Mouse (Mus musculus) spleen, postnatal 4 days (tissue): ENCODE results near the gene Med18.
"Not testable (repeated sequence)": the region's sequence is repeated elsewhere in the genome, so short reads cannot be mapped to it uniquely, and the experiment has no call there.

Source experiments
- DNase-seq, 2 experiments: peaks; one replicate each; pipeline ENCODE4 v3.0.0; 2022; ENCODE audit warnings: low spot score in 2 of 2

Gene Med18

DNA sequence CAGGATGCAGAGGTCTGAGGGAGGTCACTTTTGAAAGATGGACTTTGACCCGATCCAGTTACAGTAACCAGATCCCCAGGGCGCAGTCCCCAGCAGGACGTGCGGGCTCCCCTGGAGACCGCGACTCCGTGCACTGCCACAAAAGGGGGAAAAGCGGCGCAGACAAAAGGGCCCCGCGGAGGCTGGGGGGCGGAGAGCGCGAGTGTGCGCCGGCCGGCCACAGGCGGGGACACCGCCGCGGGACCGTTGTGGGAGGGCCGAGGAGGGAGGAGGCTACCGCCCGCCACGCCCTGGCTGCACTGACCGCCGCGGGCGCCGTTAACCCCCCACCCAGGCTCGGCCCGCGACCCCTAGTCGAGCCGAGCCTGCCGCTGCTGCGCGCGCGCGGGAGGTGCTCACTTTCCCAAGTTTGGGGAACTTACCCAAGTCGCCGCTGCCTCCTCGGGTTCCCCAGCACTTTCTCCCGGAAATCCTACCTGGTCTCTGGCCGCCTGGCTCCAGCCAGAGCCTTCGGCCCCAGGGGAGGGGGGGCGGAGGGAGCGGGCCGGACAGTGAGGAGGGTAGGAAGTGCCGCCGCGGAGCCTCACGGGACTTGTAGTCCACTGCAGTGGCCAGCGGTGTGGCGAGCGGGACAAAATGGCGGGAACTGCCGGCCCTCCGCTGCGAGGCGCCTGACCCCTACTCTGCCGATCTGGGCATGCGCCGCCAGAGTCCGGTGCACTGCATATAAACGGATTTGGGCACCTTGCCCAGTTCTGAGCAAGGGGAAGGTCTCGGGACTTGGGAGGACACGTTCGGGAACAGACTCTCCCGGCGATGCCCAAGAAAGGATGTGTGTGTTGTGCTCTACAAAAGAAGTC is 41.6 kb downstream of the Med18 start, which contains the start of gene Phactr4:
Gene Phactr4 (minus strand): TSS at position 567 of the 860 bp plus-strand sequence.
- peak; percentile 90 to 94 for DNase-seq

DNA sequence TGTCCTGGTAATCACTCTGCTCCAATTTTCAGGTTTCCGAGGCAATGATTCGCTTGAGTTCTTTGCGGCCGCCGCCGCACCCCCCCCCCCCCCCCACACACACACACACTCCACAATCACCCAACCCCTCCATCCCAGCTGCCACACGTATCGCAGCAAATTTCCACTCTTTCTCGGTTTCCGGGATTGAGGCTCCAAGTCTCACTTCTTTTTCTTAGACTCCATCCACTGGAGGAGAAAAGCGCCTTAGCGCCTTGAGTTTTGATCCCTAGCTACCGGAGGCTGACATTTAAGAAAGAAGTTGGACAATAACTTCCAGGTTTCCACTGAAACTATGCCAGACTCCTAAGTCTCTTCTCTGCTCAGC is 42.2 kb downstream of the Med18 start:
- no peak for DNase-seq

DNA sequence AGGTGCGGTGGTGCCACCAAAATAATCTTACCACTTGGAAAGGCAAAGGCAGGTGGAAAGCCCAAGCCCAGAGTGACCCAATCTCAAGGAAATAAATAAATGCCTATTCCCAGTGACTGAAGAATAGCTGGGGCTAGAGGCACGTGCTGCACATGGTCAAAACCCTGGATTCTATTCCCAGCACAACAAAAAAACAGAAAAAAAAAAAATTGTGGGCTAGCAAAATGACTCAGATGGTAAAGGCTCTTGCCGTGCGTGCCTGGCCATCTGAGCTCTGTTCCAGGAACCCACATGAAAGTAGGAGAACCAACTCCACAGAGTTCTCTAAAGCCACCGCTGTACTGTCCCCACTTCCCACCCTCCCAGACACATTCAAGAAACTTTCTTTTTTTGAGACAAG is 43.2 kb downstream of the Med18 start:
- no peak for DNase-seq

DNA sequence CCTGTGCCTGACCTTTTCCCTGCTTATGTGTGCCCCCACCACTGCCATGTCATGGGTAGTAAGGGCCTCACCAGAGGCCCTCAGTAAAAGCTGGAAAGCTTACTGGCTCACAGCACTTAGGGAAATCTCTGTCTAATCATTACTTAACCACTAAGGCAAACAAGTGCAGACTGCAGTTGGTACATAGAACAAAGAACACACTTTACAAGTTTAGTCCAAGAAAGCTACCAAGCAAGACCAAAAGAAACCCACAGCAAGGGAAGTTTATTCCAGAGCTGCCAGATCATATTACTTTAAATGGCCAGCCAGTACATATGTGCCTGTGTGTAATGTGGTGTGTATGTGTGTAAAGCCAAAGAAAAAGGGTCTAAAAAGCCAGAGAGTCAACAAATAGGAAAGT is 47.8 kb downstream of the Med18 start:
- DNase-seq: no peak

GRCm38 (mm10) chr4:132413257-132413656 is 50.5 kb downstream of the Med18 start:
- DNase-seq: not testable (repeated sequence)

- DNase-seq: peak; percentile 52 to 68
Measured at GRCm38 (mm10) chr4:132411322-132412094, 52.2 kb downstream of the Med18 start.

- DNase-seq: no peak
Measured at GRCm38 (mm10) chr4:132409587-132410229, 54.0 kb downstream of the Med18 start.
